Mouse (Mus musculus): ENCODE data around the gene Gbp6.
"Not testable (repeated sequence)": the region's sequence is repeated elsewhere in the genome, so short reads cannot be mapped to it uniquely, and the experiment has no call there.

Gbp6 gene

DNA sequence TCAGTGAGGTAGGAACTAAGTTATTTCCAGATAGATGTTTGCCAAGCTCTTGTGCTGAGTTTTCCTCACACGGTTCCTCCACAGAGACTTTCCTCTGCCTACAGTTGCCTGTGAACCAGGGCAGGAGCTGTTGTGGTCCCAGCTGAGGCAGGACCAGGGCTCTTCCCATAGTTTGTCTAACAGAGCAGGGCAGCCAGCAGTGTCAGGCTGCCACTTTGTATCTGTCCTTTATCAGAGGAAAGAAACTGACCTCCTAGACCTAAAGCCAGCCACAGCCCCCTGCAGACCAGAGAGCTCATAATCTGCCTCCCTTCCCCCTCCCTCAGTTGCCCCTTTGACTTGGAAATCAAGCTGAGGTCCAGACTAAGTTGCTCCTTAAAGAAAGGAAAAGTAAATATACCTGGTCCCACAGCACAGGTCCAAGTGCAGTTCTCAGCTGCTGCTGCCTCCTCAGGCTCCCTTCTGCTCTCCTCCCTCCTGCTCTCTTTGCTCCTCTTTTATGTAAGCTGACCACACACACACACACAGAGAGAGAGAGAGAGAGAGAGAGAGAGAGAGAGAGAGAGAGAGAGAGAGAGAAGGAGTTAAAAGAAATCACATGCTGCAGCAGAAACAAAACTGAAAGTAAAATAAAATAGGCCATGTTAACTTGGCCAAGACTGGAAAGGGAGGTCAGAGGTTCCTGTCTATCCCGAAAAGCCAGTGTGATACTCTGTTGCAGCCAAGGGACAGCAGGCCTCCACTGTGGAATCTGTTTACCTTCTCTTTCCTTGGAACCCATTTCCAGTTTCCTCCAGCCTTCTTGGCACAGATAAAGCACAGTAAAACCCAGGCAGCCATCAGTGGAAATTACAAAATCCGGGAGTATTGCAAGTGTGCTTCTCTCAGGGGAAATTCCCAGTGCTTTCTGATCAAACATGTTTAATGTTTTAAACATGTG, at the start of gene Gbp6, which contains the start of gene Gm43302:
Gbp6 (minus strand) TSS at position 473 of the 940 bp plus-strand sequence.
Gm43302 (minus strand) TSS at position 470 of the 940 bp plus-strand sequence.
- DNase-seq (ENCODE audit: low spot score), result not testable (repeated sequence)

DNA sequence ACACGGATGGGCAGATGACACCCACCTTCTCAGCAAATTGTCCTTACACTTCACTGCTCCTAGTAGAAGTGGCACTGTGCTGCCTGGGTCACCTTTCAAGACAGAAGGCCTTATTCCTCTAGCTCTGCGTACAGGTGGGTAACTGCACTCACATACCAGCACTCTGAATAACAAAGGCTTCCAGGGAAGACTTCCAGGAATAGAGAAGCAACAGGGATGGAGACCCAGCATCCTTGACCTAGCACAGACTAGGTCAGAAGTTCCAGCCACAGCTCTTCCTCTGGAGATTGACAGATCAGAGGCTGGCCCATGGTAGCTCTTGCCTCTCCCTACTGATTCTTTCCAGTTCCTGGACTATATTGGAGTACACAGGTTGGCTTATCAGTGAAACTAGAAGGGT, 47.8 kb upstream of the Gbp6 start:
- no peak for DNase-seq (ENCODE audit: low spot score)

DNA sequence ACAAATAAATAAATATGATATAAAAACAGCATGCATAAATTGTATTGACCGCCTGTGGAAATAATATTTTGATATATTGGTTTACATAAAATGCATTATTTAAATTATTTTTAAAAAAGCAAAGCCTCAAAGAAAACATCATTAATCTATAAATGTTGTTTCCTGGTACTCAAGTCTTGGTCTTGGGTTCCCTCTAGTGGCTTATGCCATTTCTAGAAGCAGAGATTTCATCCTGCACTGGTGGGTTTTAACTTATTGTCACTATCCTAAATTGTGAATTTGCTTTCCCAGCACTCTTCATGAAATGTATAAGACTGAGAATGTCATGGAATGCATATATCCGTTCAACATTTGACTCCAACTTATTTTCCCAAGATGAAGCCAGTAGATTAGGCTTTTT, 29.0 kb upstream of the Gbp6 start:
- no peak for DNase-seq (ENCODE audit: low spot score)

DNA sequence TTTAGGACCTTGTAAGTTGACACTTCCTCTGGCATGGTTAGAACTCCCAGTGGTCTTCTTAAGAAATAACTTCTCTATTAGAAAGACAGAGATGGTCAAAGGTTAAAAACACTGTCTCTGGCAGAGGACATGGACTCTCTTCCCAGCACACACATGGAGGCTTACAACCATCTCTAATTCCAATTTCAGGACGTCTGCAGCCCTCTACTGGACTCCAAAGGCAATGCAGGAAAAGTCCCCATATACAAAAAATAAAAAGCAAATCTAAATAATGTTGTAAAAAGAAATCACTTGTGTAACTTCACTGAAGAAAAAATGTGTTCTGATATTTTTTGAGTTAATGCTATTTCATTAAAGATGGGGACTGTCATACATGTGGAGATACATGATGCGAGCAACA, 17.4 kb upstream of the Gbp6 start:
- DNase-seq (ENCODE audit: low spot score), result no peak

DNA sequence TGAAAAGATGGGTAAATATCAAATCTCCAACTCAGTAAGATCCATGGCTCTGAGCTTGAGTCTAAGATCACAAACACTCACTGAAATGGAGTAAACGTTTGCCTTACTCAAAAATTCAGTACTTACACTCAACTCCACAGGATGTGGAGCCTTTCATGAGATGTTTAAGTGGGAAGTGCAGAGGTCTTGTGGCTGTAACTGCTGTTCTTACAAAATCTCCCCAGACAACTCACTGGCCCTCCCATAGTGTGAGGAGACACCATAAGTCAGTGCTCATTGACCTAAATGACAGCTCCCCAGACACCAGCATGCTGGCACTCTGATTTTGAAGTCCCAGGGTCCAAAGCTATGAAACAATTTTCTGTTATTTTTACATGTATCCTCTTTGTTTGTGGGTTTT, 15.7 kb upstream of the Gbp6 start:
- not testable (repeated sequence) for DNase-seq (ENCODE audit: low spot score)

DNA sequence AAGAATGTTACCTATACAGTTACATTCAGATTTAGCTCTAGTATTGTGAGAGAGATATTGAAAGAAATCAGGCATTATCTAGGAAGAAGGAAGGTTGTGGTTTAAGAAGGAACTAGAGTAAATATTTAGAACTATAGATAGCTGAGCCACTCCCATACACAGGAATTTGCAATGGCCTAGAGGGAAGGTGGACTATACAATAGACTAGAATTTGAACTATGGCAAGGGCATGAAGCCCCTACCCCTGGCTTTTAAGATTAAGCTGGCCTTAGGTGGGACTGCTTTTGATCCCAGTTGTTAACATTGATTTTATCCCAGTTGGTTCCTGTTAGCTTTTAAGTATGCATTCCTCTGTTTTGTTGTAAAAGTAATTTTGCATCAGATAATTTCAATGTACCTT, 13.4 kb upstream of the Gbp6 start:
- DNase-seq (ENCODE audit: low spot score), result not testable (repeated sequence)

DNA sequence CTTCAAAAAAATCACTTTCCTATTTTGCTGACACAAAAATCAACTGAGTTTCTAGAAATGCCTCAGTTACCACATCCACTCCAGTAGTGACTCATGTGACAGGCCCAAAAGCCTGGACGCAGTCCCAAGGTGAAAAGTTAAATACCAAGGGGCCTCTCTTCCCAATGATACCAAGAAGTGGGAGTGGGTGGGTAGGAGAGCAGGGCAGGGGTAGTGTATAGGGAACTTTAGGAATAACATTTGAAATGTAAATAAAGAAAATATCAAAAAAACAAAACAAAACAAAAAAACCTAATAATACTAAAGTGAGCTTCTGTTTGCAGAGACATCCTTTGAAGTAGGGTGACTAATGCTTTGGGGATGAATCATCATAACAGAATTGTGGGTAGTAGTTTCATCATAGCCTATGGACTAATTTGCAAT, 12.7 kb upstream of the Gbp6 start:
- no peak for DNase-seq (ENCODE audit: low spot score)

DNA sequence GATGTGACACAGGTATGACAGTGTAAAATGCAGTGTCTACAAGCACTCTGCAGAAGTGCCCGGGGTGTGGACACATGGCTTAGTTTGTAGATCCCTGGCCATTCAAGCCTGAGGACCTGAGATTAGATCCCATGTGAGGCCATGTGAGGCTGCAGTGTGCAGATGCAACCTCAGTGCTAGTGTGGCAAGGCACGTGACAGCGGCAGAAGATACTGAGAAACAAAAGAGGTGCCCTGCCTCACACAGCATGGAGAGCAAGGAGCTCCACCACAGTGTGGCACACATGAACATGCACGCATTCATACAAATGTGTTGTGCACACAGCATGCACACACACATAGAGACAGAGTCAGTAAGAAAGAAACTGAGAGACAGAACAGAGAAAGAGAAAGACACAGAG, 12.2 kb upstream of the Gbp6 start:
- not testable (repeated sequence) for DNase-seq (ENCODE audit: low spot score)

DNA sequence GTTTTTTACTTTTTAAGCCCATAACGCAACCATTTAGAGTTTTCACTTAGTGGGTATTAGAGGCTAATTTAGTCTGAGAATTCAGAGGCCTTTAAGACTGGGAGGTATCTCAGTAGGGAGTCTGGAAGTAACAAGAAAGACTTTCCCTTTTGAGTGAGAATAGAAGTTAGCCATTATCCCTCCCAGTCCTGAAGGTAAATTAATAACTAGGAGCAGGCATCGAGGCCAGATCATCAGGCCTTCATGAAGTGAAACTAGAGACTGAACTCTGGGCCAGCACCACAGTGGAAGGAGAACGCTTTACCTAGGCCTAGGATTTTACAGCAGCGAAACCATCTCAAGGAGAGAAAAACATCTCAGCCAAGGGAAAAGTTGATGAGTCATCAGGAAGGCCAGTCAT, 8.5 kb upstream of the Gbp6 start:
- no peak for DNase-seq (ENCODE audit: low spot score)

DNA sequence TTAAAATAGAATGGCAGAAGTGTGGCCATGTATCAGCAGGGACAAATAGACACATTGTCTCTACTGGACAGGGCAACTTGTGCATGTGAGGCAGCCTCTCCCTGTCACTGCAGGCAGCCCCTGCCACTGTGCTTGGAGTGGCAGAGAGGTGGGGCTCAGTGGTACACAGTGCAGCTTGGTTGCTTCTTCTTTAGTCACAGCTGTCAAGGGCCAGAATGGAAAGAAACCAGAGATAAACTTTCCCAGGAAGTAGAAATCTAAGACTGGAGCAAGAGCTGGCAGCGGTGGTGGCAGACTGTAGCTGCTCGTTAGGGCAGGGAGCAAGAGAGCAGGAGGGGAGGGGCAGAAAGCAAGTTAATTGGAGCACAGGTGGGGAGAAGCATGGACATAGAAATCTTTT, 8.0 kb upstream of the Gbp6 start:
- peak; percentile 4 for DNase-seq (ENCODE audit: low spot score)

DNA sequence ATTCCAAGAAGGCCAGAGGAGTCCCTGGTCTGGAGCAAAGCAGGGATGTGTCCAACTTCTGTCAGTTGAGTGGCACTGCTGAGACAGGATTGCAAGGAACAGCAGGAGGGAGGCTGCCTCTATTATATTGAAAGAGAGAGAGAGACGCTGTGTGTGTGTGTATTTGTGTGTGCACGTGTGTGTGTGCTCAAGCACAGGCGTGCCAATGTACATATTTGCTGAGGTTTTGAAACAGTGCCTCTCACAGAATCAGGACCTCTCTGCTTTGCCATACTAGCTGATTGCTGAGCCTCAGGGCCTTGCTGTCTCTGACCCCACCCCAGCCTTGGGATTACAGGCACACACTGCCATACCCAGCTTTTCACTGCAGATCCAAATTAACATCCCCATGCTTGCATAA, 2.2 kb upstream of the Gbp6 start:
- DNase-seq (ENCODE audit: low spot score), result no peak

DNA sequence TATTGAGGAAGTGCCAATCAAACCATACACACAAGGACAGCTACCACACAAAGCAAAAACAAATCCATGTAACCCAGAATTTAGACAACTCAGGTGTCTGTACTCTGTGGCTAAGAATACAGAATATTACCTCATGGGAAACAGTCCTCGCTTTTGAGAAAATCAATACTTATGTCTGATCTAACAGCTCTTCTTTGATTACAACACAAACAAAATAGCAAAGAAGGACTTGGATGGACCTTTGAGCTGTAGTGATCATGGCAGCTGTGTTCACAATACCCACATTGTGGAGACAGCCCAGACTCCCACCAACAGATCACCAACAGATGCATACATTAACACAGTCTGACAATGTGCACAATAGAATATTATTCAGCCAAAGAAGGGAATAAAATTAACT, 1.0 kb downstream of the Gbp6 start:
- DNase-seq (ENCODE audit: low spot score), result no peak

DNA sequence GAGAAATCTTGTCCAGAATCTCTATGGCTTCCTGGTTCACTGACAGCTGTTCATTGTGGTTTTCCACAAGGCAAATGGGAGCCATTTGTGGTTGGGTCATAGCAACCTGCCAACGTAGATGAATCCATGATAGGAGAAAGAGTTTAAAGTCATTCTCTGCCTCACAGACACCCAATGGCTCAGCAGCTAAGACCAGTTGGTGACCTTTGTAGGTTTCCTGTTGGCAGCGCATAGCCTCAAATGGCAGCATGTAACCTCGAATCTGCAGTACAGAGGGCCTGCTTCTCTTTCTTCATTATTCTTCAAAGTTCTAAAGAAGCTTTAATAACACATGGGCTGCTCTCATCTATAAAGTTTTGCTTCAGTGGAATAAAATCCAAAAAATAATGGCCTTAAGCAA, 2.6 kb downstream of the Gbp6 start:
- DNase-seq (ENCODE audit: low spot score), result not testable (repeated sequence)

DNA sequence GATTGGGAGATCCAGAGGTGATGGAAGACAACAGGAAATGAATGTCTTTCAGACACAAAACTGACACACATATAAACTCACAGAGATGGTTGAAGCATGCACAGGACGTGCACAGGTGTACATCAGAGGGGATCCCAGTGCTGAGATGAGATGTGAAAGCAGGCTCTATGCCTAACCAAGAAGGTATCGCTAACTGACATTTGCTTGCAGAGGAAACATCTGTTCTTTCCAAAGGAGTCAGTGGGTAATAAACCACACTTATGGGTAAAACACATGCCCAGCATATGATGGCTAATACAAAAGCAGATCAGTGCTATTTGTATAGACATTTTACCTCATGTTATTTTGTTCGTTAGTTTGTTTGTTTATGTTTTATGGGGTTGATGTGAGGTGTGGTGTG, 32.8 kb downstream of the Gbp6 start:
- DNase-seq (ENCODE audit: low spot score), result not testable (repeated sequence)

DNA sequence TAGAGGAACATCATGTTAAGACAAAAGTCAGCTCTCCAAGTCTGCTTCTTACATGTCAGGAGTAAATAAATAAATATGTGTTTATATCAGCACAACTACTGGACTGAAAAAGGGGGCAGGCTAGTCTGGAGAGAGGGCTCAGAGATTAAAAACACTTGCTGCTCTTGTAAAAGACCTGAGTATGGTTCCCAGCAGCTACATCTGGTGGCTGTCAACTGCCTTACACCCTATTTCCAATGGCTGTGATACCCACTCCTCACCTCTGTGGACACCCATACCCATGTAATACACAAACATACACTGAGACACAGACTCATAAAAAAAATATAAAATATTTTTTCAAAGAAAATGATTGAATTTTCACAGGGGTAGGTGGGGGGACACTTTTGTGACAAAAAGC, 41.0 kb downstream of the Gbp6 start:
- DNase-seq (ENCODE audit: low spot score), result no peak

DNA sequence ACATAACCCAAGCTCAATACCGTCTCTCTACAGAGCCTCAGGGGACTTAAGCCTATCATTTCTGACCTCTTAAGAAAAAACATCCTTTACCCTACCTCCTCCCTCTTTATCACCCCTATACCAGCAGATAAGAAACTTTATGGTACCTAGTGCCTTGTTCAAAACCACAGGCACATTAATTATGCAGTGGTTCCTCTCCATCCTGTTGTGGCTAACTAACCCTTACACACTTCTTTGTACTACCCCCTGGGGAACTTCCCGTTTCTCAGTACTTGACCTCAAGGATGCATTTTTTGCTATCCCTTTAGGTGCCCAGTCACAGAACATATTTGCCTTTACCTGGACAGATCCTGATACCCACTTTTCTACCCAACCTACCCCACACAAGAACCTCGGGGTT, 48.8 kb downstream of the Gbp6 start:
- DNase-seq (ENCODE audit: low spot score), result not testable (repeated sequence)

DNA sequence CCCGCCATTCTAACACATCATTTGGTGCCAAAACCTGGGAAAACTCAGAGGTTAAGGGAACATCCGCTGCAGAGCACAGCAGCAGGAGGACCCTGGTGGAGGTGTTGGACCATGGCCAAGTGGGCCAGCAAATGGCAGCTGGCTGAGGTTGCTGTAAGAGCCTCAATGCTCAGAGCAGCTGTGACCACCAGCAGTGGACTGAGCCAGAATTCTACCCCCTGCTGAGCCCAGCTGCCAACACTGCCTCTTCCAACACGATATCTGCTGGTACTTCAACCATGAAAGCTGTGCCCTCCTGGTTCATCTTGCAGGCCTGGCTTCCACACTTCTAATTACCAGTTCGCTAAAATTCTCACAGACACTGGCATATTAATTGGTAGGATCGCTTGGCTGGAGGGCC, 52.5 kb downstream of the Gbp6 start:
- not testable (repeated sequence) for DNase-seq (ENCODE audit: low spot score)

DNA sequence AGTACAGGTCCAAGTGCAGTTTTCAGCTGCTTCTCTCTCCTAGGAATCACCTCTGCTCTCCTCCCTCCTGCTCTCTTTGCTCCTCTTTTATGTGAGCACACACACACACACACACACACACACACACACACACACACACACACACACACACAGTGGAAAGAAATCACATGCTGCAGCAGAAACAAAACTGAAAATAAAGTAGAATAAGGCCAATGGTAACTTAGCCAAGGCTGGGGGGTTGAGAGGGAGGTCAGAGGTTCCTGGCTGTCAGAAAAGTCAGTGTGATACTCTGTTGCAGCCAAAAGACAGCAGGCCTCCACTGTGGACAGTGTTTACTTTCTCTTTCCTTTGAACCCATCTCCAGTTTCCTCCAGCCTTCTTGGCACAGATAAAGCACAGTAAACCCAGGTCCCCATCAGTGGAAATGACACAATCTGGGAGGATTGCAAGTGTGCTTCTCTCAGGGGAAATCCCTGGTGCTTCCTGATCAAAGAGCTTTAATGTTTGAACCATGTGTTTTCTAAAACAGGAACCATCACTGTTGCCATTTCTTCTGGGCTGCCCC, 53.9 kb downstream of the Gbp6 start, which contains the start of gene Gbp10:
Gbp10 (minus strand) TSS at position 51 of the 565 bp plus-strand sequence.
- peak; percentile 18 for DNase-seq (ENCODE audit: low spot score)

DNA sequence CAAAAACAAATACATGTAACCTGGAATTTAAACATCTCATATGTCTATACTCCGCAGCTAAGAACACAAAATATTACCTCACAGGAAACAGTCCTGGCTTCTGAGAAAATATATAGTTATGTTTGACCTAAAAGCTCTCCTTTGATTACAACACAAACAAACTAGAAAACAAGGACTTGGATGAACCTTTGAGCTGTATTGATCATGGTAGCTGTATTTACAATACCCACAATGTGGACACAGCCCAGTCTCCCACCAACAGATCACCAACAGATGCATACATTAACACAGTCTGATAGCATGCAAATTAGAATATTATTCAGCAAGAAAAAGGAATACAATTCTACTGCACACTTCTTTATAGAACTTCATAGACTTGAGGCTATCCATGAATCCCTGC, 55.1 kb downstream of the Gbp6 start:
- DNase-seq (ENCODE audit: low spot score), result not testable (repeated sequence)

DNA sequence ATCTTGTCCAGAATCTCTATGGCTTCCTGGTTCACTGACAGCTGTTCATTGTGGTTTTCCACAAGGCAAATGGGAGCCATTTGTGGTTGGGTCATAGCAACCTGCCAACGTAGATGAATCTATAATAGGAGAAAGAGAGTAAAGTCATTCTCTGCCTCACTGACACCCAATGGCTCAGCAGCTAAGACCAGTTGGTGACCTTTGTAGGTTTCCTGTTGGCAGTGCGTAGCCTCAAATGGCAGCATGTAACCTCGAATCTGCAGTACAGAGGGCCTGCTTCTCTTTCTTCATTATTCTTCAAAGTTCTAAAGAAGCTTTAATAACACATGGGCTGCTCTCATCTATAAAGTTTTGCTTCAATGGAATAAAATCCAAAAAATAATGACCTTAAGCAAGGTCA, 57.5 kb downstream of the Gbp6 start:
- not testable (repeated sequence) for DNase-seq (ENCODE audit: low spot score)
